Mouse (Mus musculus) activated CD4-positive, CD25-positive, alpha-beta regulatory T cell, adult 9 weeks (primary cell): ENCODE measurements around the gene Orm2. TPM values are rescaled to one million over a fixed set of nuclear protein-coding genes. Genes with fewer than 3 reads are reported as not detected.

Experiments used
- polyA plus RNA-seq: library from polyadenylated mRNA; unstranded; fragments of 100-300 nt; shearing (Covaris generic); gene quantifications from one replicate; pipeline ENCODE4 v1.2.1, GENCODE M21; 2017

Gene Orm2
- polyA plus RNA-seq: 0.49 TPM

DNA sequence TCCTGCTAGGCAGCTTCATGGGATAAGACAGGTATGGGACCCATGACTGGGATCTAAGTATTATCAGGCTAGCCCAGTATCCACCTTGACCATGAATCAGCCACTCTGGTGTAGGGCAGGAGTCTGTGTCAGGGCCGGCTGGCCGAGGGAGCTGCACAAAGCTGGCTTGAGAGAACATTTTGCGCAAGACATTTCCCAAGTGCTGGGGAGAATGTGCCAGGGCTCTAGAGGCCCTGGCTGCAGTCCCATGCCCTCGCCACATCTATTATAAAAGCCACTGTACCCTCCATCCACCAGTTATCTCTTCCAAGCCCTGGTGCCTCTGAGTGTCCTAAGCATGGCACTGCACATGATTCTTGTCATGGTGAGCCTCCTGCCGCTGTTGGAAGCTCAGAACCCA is at the start of gene Orm2:
TSS of gene Orm2 (plus strand) at position 300 of the 400 bp plus-strand sequence.

DNA sequence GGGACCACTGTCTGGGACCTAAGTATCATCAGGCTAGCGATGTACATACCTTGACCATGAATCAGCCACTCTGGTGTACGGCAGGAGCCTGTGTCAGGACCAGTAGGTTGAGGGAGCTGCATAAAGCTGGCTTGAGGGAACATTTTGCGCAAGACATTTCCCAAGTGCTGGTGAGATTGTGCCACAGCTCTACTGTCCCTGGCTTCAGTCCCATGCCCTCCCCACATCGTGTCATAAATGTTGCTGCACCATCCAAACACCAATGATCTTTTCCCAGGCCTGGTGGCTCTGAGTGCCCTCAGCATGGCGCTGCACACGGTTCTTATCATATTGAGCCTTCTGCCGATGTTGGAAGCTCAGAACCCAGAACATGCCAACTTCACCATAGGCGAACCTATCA is 18.0 kb upstream of the Orm2 start, which contains the start of gene Orm1:
TSS of gene Orm1 (plus strand) at position 266 of the 400 bp plus-strand sequence.

DNA sequence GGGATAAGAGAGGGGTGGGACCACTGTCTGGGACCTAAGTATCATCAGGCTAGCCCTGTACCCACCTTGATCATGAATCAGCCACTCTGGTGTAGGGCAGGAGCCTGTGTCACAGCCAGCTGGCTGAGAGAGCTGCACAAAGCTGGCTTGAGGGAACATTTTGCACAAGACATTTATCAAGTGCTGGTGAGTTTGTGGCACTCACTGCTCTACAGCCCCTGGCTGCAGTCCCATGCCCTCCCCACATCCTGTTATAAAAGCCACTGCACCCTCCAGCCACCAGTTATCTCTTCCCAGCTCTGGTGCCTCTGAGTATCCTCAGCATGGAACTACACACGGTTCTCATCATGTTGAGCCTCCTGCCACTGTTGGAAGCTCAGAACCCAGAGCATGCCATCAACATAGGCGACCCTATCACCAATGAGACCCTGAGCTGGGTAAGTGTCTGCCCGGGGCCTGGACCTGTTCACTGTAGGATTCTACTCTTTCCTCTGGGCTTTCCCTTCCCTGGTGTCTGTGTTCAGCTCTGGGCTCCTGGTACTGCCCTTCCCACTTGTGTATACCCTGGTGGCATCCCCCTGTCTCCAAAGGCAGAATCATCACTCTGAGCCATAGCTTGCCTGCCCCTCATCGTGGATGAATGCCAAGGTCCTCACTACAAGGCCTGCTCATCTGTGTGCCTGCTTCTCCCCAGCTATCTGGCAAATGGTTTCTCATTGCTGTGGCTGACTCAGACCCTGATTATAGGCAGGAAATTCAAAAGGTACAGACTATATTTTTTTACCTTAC is 6.2 kb upstream of the Orm2 start, which contains the start of gene Orm3:
TSS of gene Orm3 (plus strand) at position 286 of the 789 bp plus-strand sequence.

DNA sequence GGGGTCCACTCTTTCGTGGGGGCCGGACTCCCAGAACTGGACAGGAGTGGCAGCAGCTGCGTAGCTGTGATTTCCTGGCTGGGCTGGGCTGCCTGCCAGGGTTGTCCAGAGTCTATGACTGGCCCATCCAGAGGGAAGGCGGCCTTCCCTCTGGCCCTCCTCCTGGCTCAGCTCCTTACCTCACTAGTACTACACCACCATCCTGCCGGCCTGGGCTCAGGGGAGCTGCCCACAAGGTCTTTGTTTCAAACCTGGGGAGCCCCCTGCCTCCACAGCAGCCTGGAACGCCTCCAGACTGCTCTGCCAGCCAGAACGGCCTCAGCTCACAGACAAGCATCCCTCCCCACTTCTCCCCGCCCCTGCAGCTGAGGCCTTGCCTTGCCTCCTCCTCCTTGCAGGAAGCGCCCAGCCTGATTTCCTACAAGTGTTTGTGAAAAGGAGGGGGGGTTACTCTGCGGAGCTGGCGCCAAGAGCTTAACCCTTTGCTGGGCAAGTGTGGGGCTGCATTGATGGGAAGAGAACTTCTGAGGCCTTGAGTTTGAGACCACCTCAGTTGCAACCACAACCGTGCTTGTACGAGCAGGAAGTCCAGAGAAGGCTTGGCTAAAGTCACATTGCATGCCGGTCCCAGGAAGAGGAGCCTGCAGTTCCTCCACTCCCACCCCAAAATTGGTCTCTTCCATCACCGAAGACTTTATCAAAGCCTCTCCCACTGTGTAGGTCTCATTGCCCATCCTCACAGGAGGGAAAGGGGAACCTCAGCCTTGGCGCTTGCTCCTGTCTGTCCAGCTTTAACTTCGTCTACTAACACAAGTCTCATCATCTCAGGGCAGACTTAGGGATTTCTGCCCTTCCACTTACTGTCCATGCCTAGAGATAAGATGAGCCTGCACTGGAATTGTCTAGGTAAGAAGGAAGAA is 41.1 kb downstream of the Orm2 start, which contains the start of gene Akna:
TSS of gene Akna (minus strand) at position 315 of the 920 bp plus-strand sequence.

Other genes starting within 250 kb of the Orm2 start
- not detected for gene Ambp, start 207.7 kb upstream of the Orm2 start, polyA plus RNA-seq
- gene Kif12, start 190.3 kb upstream of the Orm2 start, polyA plus RNA-seq: not detected
- 0.61 TPM for gene Col27a1, start 148.4 kb upstream of the Orm2 start, polyA plus RNA-seq
- not detected for gene Orm1, start 17.9 kb upstream of the Orm2 start, polyA plus RNA-seq
- 0.61 TPM for gene Orm3, start 6.3 kb upstream of the Orm2 start, polyA plus RNA-seq
- 483 TPM for gene Akna, start 40.9 kb downstream of the Orm2 start, polyA plus RNA-seq
- gene Whrn, start 133.5 kb downstream of the Orm2 start, polyA plus RNA-seq: 1.1 TPM
- gene Atp6v1g1, start 182.3 kb downstream of the Orm2 start, polyA plus RNA-seq: 149 TPM
- 30.0 TPM for gene Tmem268, start 196.3 kb downstream of the Orm2 start, polyA plus RNA-seq
- gene Gm11213, start 242.8 kb downstream of the Orm2 start, polyA plus RNA-seq: not detected